Mouse (Mus musculus) liver, embryonic 14.5 days (tissue): ENCODE data around the gene Psph. TPM values are rescaled to one million over a fixed set of nuclear protein-coding genes. Genes with fewer than 3 reads are reported as not detected.
"Not testable (repeated sequence)": the region's sequence is repeated elsewhere in the genome, so short reads cannot be mapped to it uniquely, and the experiment has no call there.

Experiments
- ATAC-seq: fragments of 200-750 bp; cut with Nextera tagmentation; 2 replicates; pipeline ENCODE4 v1.8.0; 2017; ENCODE audit warnings: moderate number of reproducible peaks, mild to moderate bottlenecking, moderate library complexity; ENCODE audit not compliant: insufficient read depth
- DNase-seq, 3 experiments: peaks; one replicate each; pipeline ENCODE4 v3.0.0-alpha.2; 2012 to 2013; ENCODE audit warnings: low read depth in 3 of 3, low spot score in 3 of 3
- H3K27ac ChIP-seq: fragments of 300-500 bp; sonication (generic); 2 replicates; pipeline ENCODE4 v1.5.1; 2014; ENCODE audit warnings: moderate library complexity, mild to moderate bottlenecking, control low read depth, inconsistent platforms
- H3K27me3 ChIP-seq: fragments of 300-500 bp; sonication (generic); 2 replicates; pipeline ENCODE4 v1.6.1; 2014; ENCODE audit warnings: mild to moderate bottlenecking, low read length, moderate library complexity; ENCODE audit not compliant: control insufficient read depth, insufficient read depth
- H3K36me3 ChIP-seq: fragments of 300-500 bp; sonication (generic); replicated peaks from 2 replicates; pipeline ENCODE4 v1.6.1; 2014; ENCODE audit warnings: low read depth; ENCODE audit not compliant: control insufficient read depth, insufficient read depth
- H3K4me1 ChIP-seq, 2 experiments: fragments of 200-500 bp in 1 of 2; fragments of 300-500 bp in 1 of 2; sonication (generic) in 1 of 2; replicated peaks; 2 replicates each; pipeline ENCODE4 v1.6.1; 2012 to 2014; ENCODE audit warnings: antibody characterized with exemption in 1 of 2, inconsistent platforms in 1 of 2, low read length in 1 of 2; ENCODE audit not compliant: control insufficient read depth in 2 of 2, insufficient read depth in 2 of 2
- H3K4me2 ChIP-seq: fragments of 300-500 bp; sonication (generic); 2 replicates; pipeline ENCODE4 v1.6.1; 2014; ENCODE audit warnings: low read depth, mild to moderate bottlenecking, control low read depth, moderate library complexity
- H3K4me3 ChIP-seq, 2 experiments: fragments of 200-500 bp in 1 of 2; fragments of 300-500 bp in 1 of 2; sonication (generic) in 1 of 2; 2 replicates each; pipeline ENCODE4 v1.5.1; 2012 to 2014; ENCODE audit warnings: low read depth in 2 of 2, low read length in 2 of 2, mild to moderate bottlenecking in 2 of 2, control low read depth in 1 of 2, inconsistent platforms in 1 of 2, moderate library complexity in 1 of 2; ENCODE audit not compliant: insufficient read depth in 1 of 2
- H3K9ac ChIP-seq: fragments of 300-500 bp; sonication (generic); replicated peaks from 2 replicates; pipeline ENCODE4 v1.6.1; 2014; ENCODE audit warnings: mild to moderate bottlenecking, control low read depth, moderate library complexity
- H3K9me3 ChIP-seq: fragments of 300-500 bp; sonication (generic); 2 replicates; pipeline ENCODE4 v1.6.1; 2016; ENCODE audit warnings: low read length, mixed read lengths; ENCODE audit not compliant: control insufficient read depth
- CTCF ChIP-seq: IDR thresholded peaks from 2 replicates; pipeline ENCODE4 v1.5.1; 2016; ENCODE audit warnings: antibody characterized with exemption, low read depth, control low read depth
- EP300 ChIP-seq: IDR thresholded peaks from 2 replicates; pipeline ENCODE4 v1.6.1; 2016; ENCODE audit warnings: antibody characterized with exemption, low read depth
- WGBS: fragments of 180-500 bp; shearing (Covaris S2); extraction: QIAGEN DNeasy Blood & Tissue Kit; methylation state at CpG from one replicate; pipeline ENCODE4 v1.1.7; 2014; ENCODE audit not compliant: insufficient replicate concordance; 5-methylcytosine and 5-hydroxymethylcytosine counted together
- polyA plus RNA-seq, 2 experiments: library from polyadenylated mRNA; depleted of rRNA in 1 of 2; stranded (reverse) in 1 of 2; unstranded in 1 of 2; fragments of >200 nt; fragmentation: Nextera tagmentation in 1 of 2; extraction: Ambion mirVana in 1 of 2; gene quantifications; 2 replicates each; pipeline versions ENCODE4 v1.2.1 to v1.2.3; 2012 to 2014

The Psph gene
- polyA plus RNA-seq (2012; rRNA removed) (33.3 and 33.6 TPM in 2 replicates), polyA plus RNA-seq (2014; fragmentation: Nextera tagmentation; extraction: Ambion mirVana) (71.2 and 75.5 TPM in 2 replicates)

DNA sequence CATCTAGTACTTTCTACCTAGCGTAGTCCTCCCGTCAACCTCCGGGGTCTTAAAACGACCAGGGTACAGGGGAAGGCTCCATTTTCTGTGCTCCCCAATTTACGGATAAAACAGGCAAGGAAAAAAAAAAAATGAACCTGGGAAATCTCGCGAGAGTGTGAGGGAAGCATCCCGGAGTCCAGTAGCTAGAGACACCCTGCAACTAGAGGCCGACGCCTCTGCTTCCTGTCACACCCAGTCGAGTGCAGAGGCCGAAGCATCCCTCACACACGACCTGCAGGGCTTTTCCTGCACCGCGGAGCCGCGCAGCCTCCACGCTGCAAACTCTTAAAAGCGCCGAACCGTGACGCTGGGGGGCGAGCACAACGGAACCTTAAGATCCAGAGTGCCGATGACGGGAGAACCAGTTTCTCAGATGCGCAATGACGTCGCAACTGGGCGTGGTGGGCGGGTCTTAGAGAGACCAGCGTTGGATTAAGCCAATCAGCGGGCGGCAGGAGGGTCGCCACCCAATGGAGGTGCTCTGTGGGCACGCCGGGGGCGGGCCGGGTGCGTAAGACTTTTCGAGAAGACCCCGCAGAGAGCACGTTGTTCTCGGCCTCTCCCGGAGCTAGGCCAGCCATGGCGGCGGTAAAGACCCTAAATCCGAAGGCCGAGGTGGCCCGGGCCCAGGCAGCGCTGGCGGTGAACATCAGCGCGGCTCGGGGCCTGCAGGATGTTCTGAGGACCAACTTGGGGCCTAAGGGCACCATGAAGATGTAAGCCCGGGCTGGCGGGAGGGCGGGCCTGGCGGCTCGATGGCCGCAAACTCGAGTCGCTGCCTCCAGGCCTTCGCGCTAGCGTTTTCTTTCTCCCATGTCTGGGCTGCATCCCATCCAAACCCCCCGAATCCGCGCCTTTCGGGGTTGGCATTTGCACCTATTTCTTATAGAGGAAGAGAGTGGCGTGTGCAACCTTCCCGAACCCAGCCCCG is at the start of gene Psph:
Gene Psph (minus strand): TSS at position 632 of the 973 bp plus-strand sequence.
- H3K27ac ChIP-seq: peak within 1 kb of the TSS; percentile 98
- under 1% methylated on average over 73 of the region's 73 CpGs for WGBS
- peak; percentile 97 to 99 (median 98) for DNase-seq
- H3K9me3 ChIP-seq: no peaks in the 10 kb centered on the region
- peak; percentile 99 for ATAC-seq
- H3K9ac ChIP-seq: peak within 1 kb of the TSS; percentile 98
- peaks cover 34% of the 10 kb centered on the region for H3K36me3 ChIP-seq
- TF ChIP-seq CTCF: peak; percentile 39
- peak; percentile 73 for TF ChIP-seq EP300
- peak within 1 kb of the TSS; percentile 68 to 96 for H3K4me3 ChIP-seq
- H3K4me2 ChIP-seq: peak within 1 kb of the TSS; percentile 89
- H3K4me1 ChIP-seq: peaks cover 10 to 20% of the 10 kb centered on the region in 2 experiments
- H3K27me3 ChIP-seq: no peaks in the 10 kb centered on the region

DNA sequence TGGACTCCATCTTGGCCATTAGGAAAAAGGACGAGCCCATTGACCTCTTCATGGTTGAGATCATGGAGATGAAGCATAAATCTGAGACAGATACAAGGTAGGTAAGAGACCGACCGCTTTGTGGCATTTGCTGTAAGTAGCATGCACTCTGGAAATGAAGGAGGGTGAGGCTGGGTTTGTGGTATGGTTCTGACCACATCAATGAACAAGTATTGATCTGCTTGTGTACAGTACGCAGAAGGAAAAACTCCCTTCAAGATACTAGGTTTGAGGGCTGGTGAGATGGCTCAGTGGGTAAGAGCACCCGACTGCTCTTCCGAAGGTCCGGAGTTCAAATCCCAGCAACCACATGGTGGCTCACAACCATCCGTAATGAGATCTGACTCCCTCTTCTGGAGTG is 3.3 kb upstream of the Psph start:
- not testable (repeated sequence) for DNase-seq, ATAC-seq, H3K27ac ChIP-seq, H3K9me3 ChIP-seq, H3K4me3 ChIP-seq, H3K4me2 ChIP-seq, H3K27me3 ChIP-seq, H3K9ac ChIP-seq
- Histone ChIP-seq H3K36me3 (peaks cover 58% of the 10 kb centered on the region), H3K4me1 (peaks cover 10 to 19% of the 10 kb centered on the region in 2 experiments)
- WGBS: 88% methylated on average over 6 of the region's 8 CpGs

DNA sequence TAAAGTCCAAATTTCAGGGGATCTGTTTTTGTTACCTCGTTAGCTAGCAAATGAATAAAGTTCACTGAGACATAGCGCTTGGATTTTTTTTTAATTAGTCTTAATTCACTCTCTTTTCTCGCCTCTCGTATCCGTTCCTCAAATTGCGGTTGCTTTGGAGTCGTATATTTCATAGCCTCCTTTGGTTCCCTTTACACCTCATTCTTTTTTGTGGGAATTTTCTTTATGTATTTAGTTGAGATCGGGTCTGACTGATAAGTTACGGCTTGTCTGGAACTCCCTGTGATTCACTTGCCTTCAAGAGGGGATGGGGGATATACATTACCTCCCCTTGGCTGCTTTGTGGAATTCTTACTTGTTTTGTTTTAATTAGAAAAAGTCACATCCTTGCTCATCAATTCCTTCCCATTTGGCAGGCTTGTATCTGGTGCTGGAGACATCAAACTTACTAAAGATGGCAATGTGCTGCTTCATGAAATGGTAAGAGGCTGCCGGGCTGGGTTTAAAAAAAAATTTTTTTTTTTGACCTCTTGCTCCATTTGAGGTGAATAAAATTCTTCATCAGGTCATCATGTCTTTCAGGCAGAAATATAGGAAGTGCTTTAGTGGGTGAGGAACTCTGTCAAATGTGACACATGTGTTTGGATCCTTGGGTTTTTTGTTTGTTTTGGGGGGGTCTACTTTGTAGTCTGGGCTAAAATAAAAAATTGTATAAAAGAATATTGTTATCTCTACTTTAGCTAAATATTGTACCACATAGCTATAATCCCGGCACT is 757 bp upstream of the Psph start:
- peaks cover 10 to 20% of the 10 kb centered on the region in 2 experiments for H3K4me1 ChIP-seq
- peak overlapping the region; percentile 68 to 96 for H3K4me3 ChIP-seq
- H3K27ac ChIP-seq: peak overlapping the region; percentile 98
- H3K36me3 ChIP-seq: peaks cover 43% of the 10 kb centered on the region
- H3K4me2 ChIP-seq: peak overlapping the region; percentile 89
- WGBS: 9% methylated on average over 11 of the region's 11 CpGs
- DNase-seq (no peak), ATAC-seq (no peak)
- TF ChIP-seq EP300: no peak
- no peak for TF ChIP-seq CTCF
- H3K9me3 ChIP-seq: no peaks in the 10 kb centered on the region
- H3K27me3 ChIP-seq: no peaks in the 10 kb centered on the region
- peak overlapping the region; percentile 98 for H3K9ac ChIP-seq

DNA sequence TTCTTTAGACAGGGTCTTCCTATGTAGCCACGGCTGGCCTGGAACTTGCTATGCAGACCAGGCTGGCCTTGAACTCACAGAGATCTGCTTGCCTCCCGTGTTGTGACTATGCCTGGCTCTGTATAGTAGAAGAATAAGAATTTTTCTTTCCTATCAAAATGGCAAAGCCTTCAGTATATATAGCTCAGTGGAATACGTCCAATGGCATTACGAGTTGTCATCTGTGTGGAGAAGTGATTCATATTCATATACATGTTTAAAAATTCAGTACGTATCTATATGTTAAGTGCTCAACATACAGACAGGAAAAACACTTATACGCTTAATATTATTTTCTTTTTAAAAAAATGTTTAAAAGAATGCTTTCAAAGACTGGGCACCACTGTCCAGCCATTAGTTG is 1.1 kb downstream of the Psph start:
- Histone ChIP-seq H3K27ac (peak overlapping the region; percentile 98), H3K36me3 (peaks cover 27% of the 10 kb centered on the region), H3K4me1 (peaks cover 8 to 20% of the 10 kb centered on the region in 2 experiments), H3K9me3 (no peaks in the 10 kb centered on the region), H3K4me2 (peak overlapping the region; percentile 89), H3K27me3 (no peaks in the 10 kb centered on the region), H3K9ac (peak overlapping the region; percentile 98), H3K4me3 (peak overlapping the region; percentile 68 to 93)
- ATAC-seq (no peak), DNase-seq (no peak)
- TF ChIP-seq CTCF: no peak
- no peak for TF ChIP-seq EP300
- 71% methylated on average over 6 of the region's 6 CpGs for WGBS
